Mouse (Mus musculus) cerebellum, postnatal 14 days (tissue): ENCODE measurements at regions not wholly inside any gene's neighbourhood (a gene's known extent, or its start where the extent isn't known, plus 50 kb on each side); places are given as distances from the start of the nearest gene placed in this dataset.

Experiments
- DNase-seq, 2 experiments: peaks; one replicate each; pipeline ENCODE4 v3.0.0; 2021; ENCODE audit warnings: mixed read lengths in 2 of 2

DNA sequence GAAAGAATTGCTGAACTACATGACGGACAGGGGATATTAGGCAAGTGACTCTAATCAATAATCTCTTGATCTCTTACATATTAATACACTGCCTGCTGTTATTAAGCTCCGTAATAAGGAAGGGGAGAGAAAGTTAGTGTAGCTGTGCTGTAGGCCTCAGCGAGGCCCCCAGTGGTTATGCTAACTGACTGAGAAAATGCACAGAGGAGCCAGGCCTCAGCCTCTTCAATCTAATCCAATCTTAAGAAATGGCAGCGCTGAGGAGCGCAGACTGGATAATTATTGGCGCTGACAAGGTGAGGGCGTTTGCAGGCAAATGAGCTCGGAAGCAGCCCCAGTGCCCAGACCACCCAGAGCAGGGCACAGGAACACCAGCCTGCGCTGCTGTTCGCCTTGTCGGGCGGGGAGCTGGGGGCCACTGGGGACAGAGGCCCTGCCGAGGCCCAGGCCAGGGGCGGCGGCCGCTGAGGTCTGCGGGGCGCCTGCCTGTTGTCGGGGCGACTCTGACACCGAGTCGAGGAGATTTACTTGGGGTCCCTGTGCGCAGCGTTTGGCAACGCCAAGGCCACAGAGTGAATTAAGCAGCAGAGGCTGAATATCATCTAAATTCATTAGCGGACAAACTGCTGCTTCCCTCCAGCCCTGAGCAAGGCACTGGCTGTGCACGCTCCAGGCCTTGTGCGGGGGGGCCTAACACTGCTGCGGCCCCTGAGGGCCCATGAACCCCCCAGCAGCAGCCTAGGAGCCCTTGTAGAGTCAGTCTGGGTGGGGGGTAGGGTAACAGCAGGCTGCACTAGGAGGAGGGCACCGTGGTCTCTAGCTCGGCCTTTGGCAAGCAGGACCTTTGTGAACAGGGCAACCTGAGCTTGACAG, 493.4 kb upstream of the Mki67 start:
- DNase-seq = peak in 1 of 2 experiments; percentile 4

GRCm38 (mm10) chr7:136212492-136212891, 496.3 kb upstream of the Mki67 start:
- peak in 1 of 2 experiments; percentile 7 for DNase-seq

GRCm38 (mm10) chr7:136213057-136213961, 497.1 kb upstream of the Mki67 start:
- DNase-seq = peak in 1 of 2 experiments; percentile 21

DNA sequence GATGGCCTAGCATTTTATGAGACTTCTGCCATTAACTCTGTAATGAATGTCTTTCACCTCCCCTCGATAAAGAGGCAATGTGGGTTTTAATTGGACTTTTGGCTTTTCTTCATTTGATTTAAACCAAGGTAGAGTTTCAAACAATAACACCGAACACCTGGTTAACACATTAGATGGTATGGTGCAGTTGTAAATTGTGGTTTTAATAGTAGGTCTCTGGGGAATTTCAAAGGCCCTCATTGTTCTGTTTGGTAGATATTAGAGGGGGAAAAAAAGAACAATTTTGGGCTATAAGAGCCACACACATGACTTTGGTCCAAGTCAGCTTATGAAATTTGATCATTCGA, 497.8 kb upstream of the Mki67 start:
- no peak for DNase-seq

GRCm38 (mm10) chr7:136214415-136214814, 498.3 kb upstream of the Mki67 start:
- DNase-seq = no peak

DNA sequence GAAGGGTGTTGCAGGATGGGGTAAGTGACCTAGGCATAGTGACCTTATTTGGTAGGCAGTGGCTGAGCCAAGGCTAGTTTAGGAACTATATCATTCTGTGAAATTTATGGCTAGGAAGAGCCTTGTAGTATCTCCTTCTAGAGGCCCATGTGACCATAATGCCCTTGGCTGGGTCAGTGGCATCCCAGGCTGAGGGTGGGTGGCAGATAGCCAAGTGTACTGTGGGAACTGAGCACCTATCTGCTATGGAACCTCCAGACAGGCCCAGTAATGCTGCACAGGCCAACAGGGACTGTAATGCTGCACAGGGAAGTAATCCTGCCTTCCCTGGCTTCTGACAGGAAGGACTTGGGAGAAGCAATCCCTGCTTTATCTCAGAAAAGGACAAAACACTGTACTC, 500.6 kb upstream of the Mki67 start:
- DNase-seq = no peak

DNA sequence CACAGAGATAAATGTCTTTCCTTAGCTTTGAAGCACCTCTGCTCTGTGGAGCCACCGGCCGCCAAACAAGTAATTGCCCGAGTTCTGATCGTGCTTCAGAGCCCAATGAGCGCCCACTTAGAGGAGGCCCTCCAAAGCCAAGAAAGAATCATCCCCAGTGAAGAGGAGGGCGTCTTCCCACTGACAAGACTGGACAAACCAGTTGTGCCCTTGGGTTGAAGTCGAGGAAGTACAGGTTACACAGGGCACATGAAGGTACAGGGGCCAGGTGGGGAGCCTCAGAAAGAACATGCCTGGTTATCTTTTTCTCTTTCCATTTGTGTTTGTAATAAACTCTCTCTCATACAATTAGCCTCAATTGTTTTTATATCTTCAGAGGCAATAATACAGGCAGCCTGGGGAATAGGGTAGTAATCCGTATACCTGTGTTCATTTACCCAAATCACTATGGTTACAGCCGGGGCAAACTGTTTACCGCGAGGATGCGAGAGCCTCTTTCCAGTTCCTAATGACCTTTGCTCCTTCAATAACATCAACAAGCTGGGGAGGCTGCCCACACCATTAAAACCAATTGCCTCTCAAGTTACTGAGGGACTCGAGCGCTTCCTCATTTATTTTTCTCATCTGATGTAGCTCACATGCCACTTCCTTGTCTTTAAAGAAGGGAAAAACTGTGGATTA, 503.5 kb upstream of the Mki67 start:
- no peak for DNase-seq

GRCm38 (mm10) chr7:136220245-136221167, 504.3 kb upstream of the Mki67 start:
- no peak for DNase-seq

- DNase-seq = no peak
These were observed 505.5 kb upstream of the Mki67 start for GRCm38 (mm10) chr7:136221620-136222019.

GRCm38 (mm10) chr7:136226031-136226430, 509.9 kb upstream of the Mki67 start:
- DNase-seq = no peak

DNA sequence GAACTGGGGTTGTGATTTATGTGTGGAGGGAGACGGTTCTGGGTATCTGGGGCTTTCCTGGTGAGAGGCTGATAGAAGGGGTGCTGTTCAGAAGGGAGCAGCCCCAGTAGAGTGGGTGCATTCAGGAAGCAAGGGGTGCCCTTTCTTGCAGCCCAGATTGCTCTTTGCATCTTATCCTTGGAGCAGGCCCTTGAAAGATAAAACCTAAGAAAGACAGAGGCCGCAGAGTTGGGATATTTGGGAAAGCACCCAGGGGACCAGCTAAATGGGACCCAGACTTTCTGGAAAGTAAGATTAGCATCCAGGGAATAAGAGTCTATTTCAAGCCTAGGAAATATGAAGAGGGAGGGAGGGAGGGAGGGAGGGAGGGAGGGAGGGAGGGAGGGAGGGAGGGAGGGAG, 512.2 kb upstream of the Mki67 start:
- DNase-seq = no peak

GRCm38 (mm10) chr7:136229592-136229991, 513.4 kb upstream of the Mki67 start:
- no peak for DNase-seq

DNA sequence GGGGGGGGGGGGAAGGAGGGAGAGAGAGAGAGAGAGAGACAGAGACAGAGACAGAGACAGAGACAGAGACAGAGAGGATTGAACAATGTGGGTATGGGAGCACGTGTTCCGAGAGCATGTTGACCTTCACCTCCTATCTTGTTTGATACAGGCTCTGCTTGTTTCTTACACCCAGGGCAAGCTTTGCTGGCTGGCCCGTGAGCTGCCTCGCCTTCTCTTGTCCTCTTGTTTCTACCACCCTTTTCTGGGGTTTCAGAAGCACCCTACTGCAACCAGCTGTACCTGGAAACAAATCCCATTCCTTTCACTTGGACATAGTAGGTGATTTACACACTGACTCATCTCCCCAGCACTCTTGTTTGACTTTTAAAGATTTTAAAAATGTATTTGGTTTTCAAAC, 516.0 kb upstream of the Mki67 start:
- DNase-seq = no peak

GRCm38 (mm10) chr7:136235563-136235962, 519.4 kb upstream of the Mki67 start:
- DNase-seq = no peak

DNA sequence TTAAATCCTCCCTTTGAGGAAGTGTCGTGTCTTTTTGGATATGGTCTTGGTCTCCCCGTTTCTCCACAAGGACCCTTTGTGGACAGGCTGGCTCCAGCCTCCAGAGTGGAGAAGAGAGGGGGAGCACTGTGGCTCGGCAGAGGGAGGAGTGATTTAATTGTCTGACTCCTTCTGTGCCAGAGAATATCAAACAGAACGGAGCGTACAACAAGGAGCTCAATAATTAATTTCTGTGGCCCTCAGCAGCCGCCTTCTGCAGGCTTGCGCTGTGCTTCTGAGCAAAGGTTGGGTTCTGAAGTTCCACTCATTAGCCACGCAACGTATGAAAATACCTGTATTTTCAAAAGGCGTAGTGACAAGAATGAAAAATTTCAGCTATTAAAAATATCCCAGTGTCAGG, 520.2 kb upstream of the Mki67 start:
- DNase-seq = no peak

GRCm38 (mm10) chr7:136265691-136266090, 549.5 kb upstream of the Mki67 start:
- no peak for DNase-seq

DNA sequence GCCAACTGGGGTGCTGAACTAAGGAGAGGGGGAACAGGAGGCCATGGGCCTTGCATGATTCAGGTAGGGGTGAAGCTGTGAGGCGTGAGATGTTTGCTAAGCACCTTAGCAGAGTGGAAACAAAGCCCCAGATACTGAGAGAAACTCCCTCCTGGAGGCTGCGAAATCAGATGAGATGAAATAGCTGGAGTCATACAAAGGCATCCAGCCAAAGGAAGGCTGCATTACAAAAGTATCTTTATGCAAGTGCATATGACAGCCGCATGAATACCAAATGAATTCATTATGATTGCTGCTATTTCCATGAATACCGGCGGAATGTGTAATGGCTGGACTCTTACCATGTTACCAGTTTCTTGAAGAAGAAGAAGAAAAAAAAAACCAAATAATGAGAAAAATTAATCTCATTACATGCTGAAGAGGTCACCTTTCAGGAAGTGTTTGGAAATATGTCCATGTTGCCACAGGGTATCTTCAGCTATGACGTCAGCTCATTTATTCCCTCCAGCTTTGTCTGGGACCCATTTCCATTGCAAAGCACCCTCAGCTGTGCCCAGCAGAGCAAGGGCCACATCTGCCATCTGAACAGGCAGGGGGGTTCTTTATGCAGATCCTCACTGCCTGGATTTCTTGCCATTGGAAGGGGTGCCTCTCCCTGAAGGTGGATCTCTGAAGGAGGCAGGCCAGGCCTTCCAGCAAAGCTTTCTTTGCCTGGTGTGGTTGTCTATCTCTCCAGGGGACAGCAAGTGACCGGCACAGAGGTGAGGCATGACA, 551.7 kb upstream of the Mki67 start:
- DNase-seq = no peak

DNA sequence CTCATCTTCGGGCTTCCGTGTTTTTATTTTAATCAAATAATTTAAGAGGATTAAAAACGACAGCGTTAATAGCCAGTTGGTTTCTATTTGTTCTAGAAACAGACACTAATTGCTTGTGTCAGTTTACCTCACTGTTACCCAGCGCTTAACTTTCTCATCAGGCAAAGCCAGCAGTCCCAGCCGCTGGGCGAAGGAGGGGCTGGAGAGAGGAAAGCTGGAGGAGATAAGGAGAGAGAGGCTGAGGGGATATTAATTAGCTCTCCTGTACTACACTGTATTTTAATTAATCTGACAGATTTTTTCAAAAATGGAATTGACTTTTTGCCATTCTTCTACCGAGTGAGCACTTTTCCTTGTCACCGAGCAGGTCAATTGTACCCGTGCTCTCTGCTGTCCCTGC, 559.5 kb upstream of the Mki67 start:
- no peak for DNase-seq

DNA sequence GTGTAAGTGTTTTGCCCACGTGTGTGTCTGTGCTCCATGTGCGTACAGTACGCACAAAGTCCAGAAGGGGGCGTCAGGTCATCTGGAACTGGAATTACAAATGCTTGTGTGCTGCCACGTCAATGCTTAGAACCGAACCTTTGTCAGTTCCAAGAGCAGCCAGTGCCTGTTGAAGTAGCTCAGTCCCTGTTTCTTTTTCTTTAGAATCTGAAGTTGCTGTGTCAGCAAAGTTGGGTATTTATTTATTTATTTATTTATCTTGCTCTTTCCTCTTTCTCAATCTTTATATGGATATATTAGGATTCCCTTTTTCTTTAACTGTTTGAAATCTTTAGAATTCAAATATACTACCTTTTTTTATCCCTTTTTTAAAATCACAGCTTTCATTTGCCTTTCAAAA, 567.6 kb upstream of the Mki67 start:
- DNase-seq = no peak

DNA sequence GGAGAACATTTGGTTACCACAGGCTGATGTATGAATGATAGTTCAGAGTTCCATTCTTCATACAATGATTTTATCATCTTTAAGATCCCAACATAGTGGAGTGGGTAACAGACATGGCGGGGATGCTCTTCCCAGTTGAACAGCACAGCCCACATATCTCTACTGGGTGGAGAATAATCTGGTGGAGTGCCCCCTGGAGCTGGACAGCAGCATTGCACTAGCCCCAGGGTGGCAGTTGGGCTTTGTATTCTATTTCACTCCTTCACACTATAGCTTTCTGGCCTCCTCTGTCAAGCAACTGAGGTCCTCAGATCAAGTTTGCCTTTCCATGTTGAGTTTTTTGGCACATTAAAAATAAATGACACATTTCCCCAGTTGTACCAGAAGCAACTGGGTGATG, 569.4 kb upstream of the Mki67 start:
- no peak for DNase-seq

GRCm38 (mm10) chr7:136293536-136294145, 577.5 kb upstream of the Mki67 start:
- no peak for DNase-seq
